Comparison of ENCODE assay signal across 24 mouse cellular contexts in genomic region chr13:55721995-55722394, GRCm38 (mm10).
"Had no signal": no experiment of that assay in that cellular context is flagged by ENCODE, and none has a peak within 500 bp of the region (broad histone marks: within the 10 kb centered on the region; RNA-seq: fewer than 3 reads in every experiment).

No protein-coding gene starts in this region.

- ATAC-seq: intestine, embryonic 16.5 days; liver, embryonic 12.5 days had no signal

- H3K4me3 ChIP-seq: heart, adult 2 months; heart, embryonic 13.5 days; heart, embryonic 15.5 days; hindbrain, embryonic 12.5 days; kidney, embryonic 15.5 days; limb, embryonic 13.5 days; limb, embryonic 15.5 days; liver, embryonic 12.5 days had no signal

- H3K27ac ChIP-seq: heart, adult 2 months; heart, embryonic 13.5 days; heart, embryonic 15.5 days; hindbrain, embryonic 12.5 days; hindbrain, embryonic 14.5 days; kidney, embryonic 15.5 days; kidney, postnatal 0 days; limb, embryonic 13.5 days; limb, embryonic 15.5 days; liver, embryonic 12.5 days; liver, embryonic 14.5 days had no signal

- DNase-seq: gastrocnemius, postnatal 14 days; gastrocnemius, postnatal 36 days; heart, adult 11 months; heart, adult 2 months; heart, postnatal 14 days; heart, postnatal 36 days; kidney, adult 11 months; kidney, adult 2 months; kidney, adult 9 months; kidney, postnatal 14 days; kidney, postnatal 36 days; layer of hippocampus, adult 9-11 months; layer of hippocampus, postnatal 36 days had no signal
